Mouse (Mus musculus) heart, postnatal 0 days (tissue): ENCODE data around the gene Tiam1.

Experiments used
- CTCF ChIP-seq: IDR thresholded peaks from 2 replicates; pipeline ENCODE4 v1.5.1; 2016; ENCODE audit warnings: antibody characterized with exemption, control low read depth, low read depth
- EP300 ChIP-seq: IDR thresholded peaks from 2 replicates; pipeline ENCODE4 v1.6.1; 2016; ENCODE audit warnings: antibody characterized with exemption, low read depth

DNA sequence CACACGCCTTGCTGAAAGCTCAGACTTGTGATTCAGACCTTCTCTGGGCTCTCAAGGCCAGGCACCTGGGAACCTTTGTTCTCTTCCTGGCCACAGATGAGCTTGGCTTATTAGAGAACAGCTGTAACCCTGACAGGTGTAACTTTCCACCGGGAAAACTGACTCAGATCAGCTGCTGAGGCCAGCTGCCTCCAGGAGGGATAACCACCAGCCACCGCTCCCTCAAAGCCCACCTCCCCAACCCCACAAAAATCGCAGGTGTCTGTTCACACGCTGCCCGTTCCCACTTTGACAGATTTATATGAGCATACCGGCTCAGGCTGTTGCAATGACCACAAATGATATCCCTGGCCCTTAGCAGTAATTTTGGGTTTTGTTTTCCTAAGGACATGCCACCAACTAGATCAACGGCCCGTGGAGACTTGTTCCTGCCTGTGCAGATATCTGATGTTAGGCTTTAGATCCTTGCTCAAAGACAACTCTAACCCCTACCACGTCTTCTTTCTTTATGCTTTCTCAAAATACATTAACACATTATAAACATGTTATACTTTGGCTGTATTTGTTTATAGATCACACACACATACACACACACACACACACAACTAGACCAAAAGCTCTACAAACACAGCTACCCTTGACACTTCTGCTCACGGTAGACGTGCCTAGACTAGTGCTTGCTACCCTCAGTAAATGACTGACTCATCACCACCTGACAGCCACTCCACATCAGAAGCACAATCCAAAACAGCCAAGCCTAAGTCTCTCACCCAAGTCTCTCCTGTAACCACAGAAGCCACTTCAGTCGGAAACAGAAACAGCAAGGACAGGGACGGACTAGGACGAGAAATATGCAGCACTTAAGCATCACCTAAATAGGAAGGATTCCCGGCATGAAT is 169.5 kb downstream of the Tiam1 start:
- no peak for TF ChIP-seq CTCF
- no peak for TF ChIP-seq EP300
